Mouse (Mus musculus): ENCODE results near the gene Wsb2.

DNA sequence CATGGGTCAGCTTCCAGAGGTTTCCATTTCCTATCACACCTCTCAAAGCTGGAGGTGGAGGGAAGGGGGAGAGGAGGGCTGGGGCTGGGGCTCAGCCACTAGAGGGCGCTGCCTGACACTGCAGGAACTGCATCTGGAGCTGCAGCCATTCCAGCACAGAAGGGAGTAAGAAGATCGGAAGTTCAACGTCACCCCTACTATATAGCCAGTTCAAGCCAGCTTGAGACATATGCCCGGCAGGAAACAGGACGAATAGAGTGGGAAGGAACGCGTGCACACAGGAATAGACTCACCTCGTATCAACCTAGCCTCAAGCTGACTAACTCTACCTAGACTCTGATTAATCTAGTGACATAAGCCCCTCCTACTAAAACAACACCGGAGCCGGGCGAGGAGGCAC, 49.4 kb upstream of the Wsb2 start:
- no peak for TF ChIP-seq POLR2A (IDR thresholded peaks at IDR 0.05; ENCODE audit: control insufficient read depth, extremely low read depth, insufficient read depth, low read length, poor library complexity)
- TF ChIP-seq CTCF (IDR thresholded peaks at IDR 0.05; ENCODE audit: borderline replicate concordance, control insufficient read depth, extremely low read depth, insufficient read depth, low read length, poor library complexity): peak; percentile 80; the same call in 1 of the 2 replicates

All from thymus, adult 2 months (tissue).